Mouse (Mus musculus) hindbrain, embryonic 15.5 days (tissue): ENCODE data around the gene Cks2. TPM values are rescaled to one million over a fixed set of nuclear protein-coding genes. Genes with fewer than 3 reads are reported as not detected.

ENCODE experiments used
- ATAC-seq: fragments of 200-750 bp; cut with Nextera tagmentation; 2 replicates; pipeline ENCODE4 v1.8.0; 2017; ENCODE audit warnings: low read depth, moderate number of reproducible peaks, moderate TSS enrichment; ENCODE audit not compliant: low FRiP score
- H3K27ac ChIP-seq: fragments of 300-500 bp; sonication (generic); replicated peaks from 2 replicates; pipeline ENCODE4 v1.5.1; 2015; ENCODE audit warnings: mild to moderate bottlenecking, inconsistent platforms
- H3K27me3 ChIP-seq: fragments of 300-500 bp; sonication (generic); 2 replicates; pipeline ENCODE4 v1.6.1; 2015; ENCODE audit warnings: control low read depth, inconsistent platforms
- H3K36me3 ChIP-seq: fragments of 300-500 bp; sonication (generic); 2 replicates; pipeline ENCODE4 v1.6.1; 2015; ENCODE audit warnings: control low read depth, inconsistent platforms
- H3K4me1 ChIP-seq: fragments of 300-500 bp; sonication (generic); replicated peaks from 2 replicates; pipeline ENCODE4 v1.6.1; 2015; ENCODE audit warnings: control low read depth, inconsistent platforms
- H3K4me2 ChIP-seq: fragments of 300-500 bp; sonication (generic); 2 replicates; pipeline ENCODE4 v1.6.1; 2015; ENCODE audit warnings: moderate library complexity, mild to moderate bottlenecking, inconsistent platforms
- H3K4me3 ChIP-seq: fragments of 300-500 bp; sonication (generic); 2 replicates; pipeline ENCODE4 v1.5.1; 2015; ENCODE audit warnings: mild to moderate bottlenecking, inconsistent platforms
- H3K9ac ChIP-seq: fragments of 300-500 bp; sonication (generic); 2 replicates; pipeline ENCODE4 v1.6.1; 2015; ENCODE audit warnings: inconsistent platforms
- H3K9me3 ChIP-seq: fragments of 300-500 bp; sonication (generic); 2 replicates; pipeline ENCODE4 v1.6.1; 2016; ENCODE audit warnings: control low read depth, inconsistent platforms
- WGBS: fragments of 180-500 bp; shearing (Covaris S2); methylation state at CpG from one replicate; pipeline ENCODE4 v1.1.7; 2015; 5-methylcytosine and 5-hydroxymethylcytosine counted together
- polyA plus RNA-seq: library from polyadenylated mRNA; unstranded; fragments of >200 nt; fragmentation: Nextera tagmentation; extraction: Ambion mirVana; gene quantifications from 2 replicates; pipeline ENCODE4 v1.2.1, GENCODE M21; 2015

Cks2 gene
- polyA plus RNA-seq, 1 experiment from 2014 or later = 54.9 TPM

- H3K4me3 ChIP-seq = no peak overlapping the region
- peaks cover 44% of the 10 kb centered on the region for H3K36me3 ChIP-seq
- H3K4me2 ChIP-seq = no peak overlapping the region
- H3K4me1 ChIP-seq = no peaks in the 10 kb centered on the region
- H3K9me3 ChIP-seq = no peaks in the 10 kb centered on the region
- WGBS = 54% methylated on average over 3 of the region's 3 CpGs
- no peak overlapping the region for H3K27ac ChIP-seq
- no peaks in the 10 kb centered on the region for H3K27me3 ChIP-seq
- no peak overlapping the region for H3K9ac ChIP-seq
- ATAC-seq = no peak
Observed at GRCm38 (mm10) chr13:51688688-51689087, 43.7 kb downstream of the Cks2 start.

- Histone ChIP-seq H3K4me3 (no peak overlapping the region), H3K9ac (no peak overlapping the region), H3K4me1 (no peaks in the 10 kb centered on the region), H3K27me3 (no peaks in the 10 kb centered on the region), H3K27ac (no peak overlapping the region), H3K9me3 (no peaks in the 10 kb centered on the region), H3K4me2 (no peak overlapping the region), H3K36me3 (peaks cover 16% of the 10 kb centered on the region)
- no peak for ATAC-seq
Observed at GRCm38 (mm10) chr13:51696481-51696880, 51.4 kb downstream of the Cks2 start.

- Histone ChIP-seq H3K27ac (no peak overlapping the region), H3K4me3 (no peak overlapping the region), H3K9ac (no peak overlapping the region), H3K27me3 (no peaks in the 10 kb centered on the region), H3K4me2 (no peak overlapping the region), H3K36me3 (peaks cover 18% of the 10 kb centered on the region), H3K4me1 (no peaks in the 10 kb centered on the region), H3K9me3 (no peaks in the 10 kb centered on the region)
- ATAC-seq = no peak
- WGBS = 88% methylated on average over 6 of the region's 6 CpGs
Observed at GRCm38 (mm10) chr13:51697455-51697854, 52.4 kb downstream of the Cks2 start.

- no peak overlapping the region for H3K27ac ChIP-seq
- no peaks in the 10 kb centered on the region for H3K9me3 ChIP-seq
- no peak overlapping the region for H3K4me3 ChIP-seq
- no peaks in the 10 kb centered on the region for H3K27me3 ChIP-seq
- no peak for ATAC-seq
- H3K4me1 ChIP-seq = no peaks in the 10 kb centered on the region
- no peak overlapping the region for H3K9ac ChIP-seq
- no peak overlapping the region for H3K4me2 ChIP-seq
- 79% methylated on average over 4 of the region's 4 CpGs for WGBS
- H3K36me3 ChIP-seq = peaks cover 20% of the 10 kb centered on the region
Observed at GRCm38 (mm10) chr13:51697897-51698296, 52.9 kb downstream of the Cks2 start.

DNA sequence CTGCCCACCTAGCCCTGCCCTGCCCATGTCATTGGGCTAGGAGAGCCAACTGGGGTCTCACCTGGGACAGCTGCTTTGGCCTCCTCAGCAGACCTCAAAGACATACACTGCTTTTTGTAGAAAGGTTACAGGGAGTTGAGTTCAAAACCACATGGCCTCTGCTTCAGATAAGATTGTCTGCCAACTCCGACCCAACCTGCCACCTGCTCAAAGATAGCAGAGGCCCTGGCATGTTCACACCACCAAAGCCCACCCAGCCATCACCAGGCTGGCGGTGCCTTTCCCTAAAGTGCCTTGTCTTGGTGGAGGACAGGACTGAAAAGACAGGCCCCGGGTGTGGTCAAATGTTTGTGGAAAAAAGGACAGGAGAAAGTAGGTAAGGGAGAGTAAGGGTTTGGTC, 53.3 kb downstream of the Cks2 start:
- H3K36me3 ChIP-seq = peaks cover 23% of the 10 kb centered on the region
- H3K4me2 ChIP-seq = no peak overlapping the region
- H3K4me3 ChIP-seq = no peak overlapping the region
- no peaks in the 10 kb centered on the region for H3K4me1 ChIP-seq
- no peaks in the 10 kb centered on the region for H3K27me3 ChIP-seq
- no peak overlapping the region for H3K27ac ChIP-seq
- 90% methylated on average over 3 of the region's 3 CpGs for WGBS
- ATAC-seq = no peak
- no peaks in the 10 kb centered on the region for H3K9me3 ChIP-seq
- H3K9ac ChIP-seq = no peak overlapping the region

Other genes starting within 250 kb of the Cks2 start
- gene S1pr3, start 236.6 kb upstream of the Cks2 start, polyA plus RNA-seq = 15.3 and 15.9 TPM in 2 replicates
- 7.3 and 8.4 TPM in 2 replicates for gene Shc3, start 75.8 kb upstream of the Cks2 start, polyA plus RNA-seq
- 27.7 and 32.0 TPM in 2 replicates for gene Secisbp2, start 6.5 kb downstream of the Cks2 start, polyA plus RNA-seq
- gene Sema4d, start 148.5 kb downstream of the Cks2 start, polyA plus RNA-seq = 14.3 and 14.8 TPM in 2 replicates
- 57.9 and 89.0 TPM in 2 replicates for gene Gadd45g, start 201.4 kb downstream of the Cks2 start, polyA plus RNA-seq